Mouse (Mus musculus) embryo, embryonic 9.5 days (tissue): ENCODE results near the gene Rfx7.
"Not testable (repeated sequence)": the region's sequence is repeated elsewhere in the genome, so short reads cannot be mapped to it uniquely, and the experiment has no call there.

Source experiments
- DNase-seq: peaks from one replicate; pipeline ENCODE4 v3.0.0-alpha.2; 2017; ENCODE audit errors: extremely low spot score

Rfx7 gene

DNA sequence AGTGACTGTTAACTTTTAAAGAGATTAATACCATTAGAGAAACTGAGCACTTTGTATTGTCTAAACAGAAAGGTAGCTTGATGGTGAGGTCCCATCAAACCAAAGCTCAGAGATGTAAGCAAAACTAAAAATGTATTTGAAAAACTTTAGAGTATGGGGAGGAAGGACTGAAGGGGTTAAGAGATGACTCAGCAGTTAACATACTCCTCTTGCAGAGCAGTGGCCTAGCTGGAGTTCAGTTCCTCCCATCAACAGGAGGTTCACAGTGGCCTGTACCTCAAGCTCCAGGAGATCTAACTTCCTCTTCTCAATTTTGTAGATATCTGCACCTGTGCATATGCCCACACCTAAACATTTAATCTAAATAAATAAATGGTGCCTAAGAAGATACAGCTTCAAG is 11.6 kb downstream of the Rfx7 start:
- no peak for DNase-seq

GRCm38 (mm10) chr9:72558780-72559179 is 26.7 kb downstream of the Rfx7 start:
- no peak for DNase-seq

DNA sequence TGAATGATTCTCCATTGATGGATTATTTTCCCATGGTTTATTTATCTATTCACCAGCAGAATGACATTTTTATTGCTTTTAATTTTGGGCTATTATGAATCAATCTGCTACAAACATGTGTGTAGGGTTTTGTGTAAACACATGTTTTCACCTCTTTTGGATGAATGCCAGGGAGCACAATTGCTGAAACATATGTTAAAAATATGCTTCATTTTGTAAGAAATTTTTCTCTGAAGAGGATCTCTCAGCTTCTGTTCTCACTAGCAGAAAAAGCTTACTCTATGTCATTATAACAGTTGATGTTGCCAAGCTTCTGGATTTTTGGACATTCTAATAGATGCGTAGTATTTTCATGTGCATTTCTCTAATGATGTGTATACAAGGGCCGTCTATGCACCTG is 28.3 kb downstream of the Rfx7 start:
- DNase-seq = no peak

GRCm38 (mm10) chr9:72563277-72563676 is 31.2 kb downstream of the Rfx7 start:
- no peak for DNase-seq

DNA sequence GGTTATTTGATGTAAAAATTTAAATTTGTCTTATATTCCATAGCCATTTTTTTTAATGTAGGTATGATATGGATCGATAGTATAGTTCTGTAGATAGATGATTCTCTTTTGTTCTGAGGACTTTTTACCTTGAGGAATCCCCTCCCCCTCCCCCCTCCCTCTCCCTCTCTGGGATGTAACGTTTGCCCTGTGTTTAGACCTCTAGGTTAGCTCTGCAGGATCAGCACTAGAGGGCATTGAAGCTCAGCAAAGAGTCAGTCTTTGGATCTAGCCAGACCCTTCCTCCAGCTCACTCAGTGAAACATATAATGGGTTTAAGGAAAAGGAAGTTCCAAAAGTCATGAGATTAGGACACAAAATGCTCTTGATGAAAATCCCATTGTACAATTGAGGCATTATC is 35.1 kb downstream of the Rfx7 start:
- DNase-seq = no peak

DNA sequence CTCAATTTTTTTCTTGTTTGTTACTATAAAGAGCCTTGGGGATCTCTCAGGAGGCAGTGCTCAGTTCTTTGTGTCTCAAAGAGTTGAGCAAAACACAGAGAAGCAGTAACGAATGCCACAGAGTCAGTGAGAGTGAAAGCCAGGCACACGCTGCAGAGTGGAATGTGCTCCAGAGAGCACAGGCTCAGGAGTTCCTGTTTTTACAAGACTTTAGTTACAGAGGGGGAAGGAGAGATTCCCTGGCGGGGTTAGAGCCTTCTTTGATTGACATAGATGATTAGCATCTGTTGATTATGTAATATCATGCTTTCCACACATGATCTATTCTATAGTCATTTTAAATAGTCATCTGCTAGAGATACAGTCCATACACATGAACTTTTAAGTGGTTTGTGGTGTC is 48.2 kb downstream of the Rfx7 start:
- DNase-seq = no peak

DNA sequence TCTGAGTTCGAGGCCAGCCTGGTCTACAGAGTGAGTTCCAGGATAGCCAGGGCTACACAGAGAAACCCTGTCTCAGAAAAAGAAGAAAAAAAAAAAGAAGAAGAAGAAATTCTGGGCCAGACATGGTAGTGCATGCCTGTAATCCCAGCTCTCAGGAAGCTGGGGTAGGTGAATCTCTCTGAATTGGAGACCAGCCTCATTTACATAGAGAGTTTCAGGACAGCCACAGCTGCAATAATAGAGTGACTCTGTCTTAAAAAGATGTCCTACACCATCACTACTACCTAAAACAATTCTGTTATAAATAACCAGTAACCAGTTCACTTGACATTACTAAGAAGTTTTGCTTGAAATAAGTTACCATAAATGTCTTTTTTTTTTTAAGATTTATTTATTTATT is 58.8 kb downstream of the Rfx7 start:
- no peak for DNase-seq

- DNase-seq = no peak
Measured at GRCm38 (mm10) chr9:72592016-72592415, 60.0 kb downstream of the Rfx7 start.

DNA sequence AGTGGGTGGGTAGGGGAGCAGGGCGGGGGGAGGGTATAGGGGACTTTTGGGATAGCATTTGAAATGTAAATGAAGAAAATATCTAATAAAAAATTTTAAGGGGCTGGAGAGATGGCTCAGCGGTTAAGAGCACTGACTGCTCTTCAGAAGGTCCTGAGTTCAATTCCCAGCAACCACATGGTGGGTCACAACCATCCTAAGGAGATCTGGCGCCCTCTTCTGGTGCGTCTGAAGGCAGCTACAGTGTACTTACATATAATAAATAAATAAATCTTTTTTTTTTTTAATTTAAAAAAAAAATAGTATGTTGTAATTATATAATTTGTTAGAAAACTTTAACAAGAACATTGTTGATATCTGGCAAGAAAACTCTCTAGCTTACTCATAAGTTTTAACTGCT is 62.6 kb downstream of the Rfx7 start:
- DNase-seq = not testable (repeated sequence)

- no peak for DNase-seq
Measured at GRCm38 (mm10) chr9:72600142-72600541, 68.1 kb downstream of the Rfx7 start.

- DNase-seq = no peak
Measured at GRCm38 (mm10) chr9:72609771-72610170, 77.7 kb downstream of the Rfx7 start.

- DNase-seq = no peak
Measured at GRCm38 (mm10) chr9:72613884-72614283, 81.8 kb downstream of the Rfx7 start.

- DNase-seq = no peak
Measured at GRCm38 (mm10) chr9:72614786-72615480, 82.9 kb downstream of the Rfx7 start.

DNA sequence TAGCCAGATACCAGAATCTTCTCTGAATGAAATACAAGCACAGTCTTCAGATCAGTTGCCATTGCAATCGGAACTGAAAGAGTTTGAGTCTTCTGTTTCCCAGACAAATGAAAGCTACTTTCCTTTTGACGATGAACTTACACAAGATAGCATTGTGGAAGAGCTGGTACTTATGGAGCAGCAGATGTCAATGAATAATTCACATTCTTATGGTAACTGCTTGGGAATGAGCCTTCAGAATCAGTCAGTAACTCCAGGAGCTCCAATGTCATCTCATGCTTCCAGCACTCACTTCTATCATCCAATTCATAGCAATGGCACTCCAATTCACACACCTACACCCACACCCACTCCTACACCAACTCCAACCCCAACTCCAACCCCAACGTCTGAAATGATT is 86.0 kb downstream of the Rfx7 start:
- no peak for DNase-seq

DNA sequence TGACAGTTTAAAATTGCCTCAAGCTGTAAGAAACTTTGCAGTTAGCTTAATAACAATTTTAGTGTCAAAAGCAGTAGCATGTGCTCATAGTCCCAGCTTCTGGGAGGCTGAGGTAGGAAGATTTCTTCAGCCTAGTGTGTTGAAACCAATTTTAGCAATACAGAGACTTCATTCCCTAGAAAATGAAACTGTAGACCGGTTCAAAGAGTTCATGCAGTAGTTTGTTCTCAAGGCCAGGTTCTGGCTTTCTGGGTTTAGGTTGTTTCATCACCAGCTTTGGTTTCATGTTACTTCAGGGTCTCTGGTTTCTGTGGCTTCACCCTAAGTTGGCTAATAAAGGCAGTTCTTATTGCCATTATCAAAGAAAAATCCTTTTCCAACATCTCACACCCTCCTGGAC is 91.6 kb downstream of the Rfx7 start:
- DNase-seq = no peak

- no peak for DNase-seq
Measured at GRCm38 (mm10) chr9:72627598-72627997, 95.6 kb downstream of the Rfx7 start.

- DNase-seq = no peak
Measured at GRCm38 (mm10) chr9:72628591-72628990, 96.6 kb downstream of the Rfx7 start.

DNA sequence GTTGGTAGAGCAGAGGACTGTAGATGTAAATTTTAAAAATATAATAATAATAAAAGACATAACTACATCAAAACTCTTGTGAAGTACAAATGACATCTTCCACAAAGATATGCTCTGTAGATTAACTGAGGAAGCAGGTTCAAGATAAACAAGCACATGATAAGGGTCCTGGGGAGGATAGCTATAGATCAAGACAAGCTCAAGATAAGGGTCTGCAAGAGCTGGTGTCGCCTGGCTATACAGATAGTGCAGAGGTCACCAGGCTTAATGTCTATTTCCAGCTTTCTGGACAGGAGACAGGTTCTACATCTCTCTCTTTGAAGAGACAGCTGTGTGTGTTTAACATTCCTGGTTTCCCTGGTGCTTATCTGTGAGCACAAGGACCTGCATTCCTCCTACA is 100.2 kb downstream of the Rfx7 start:
- no peak for DNase-seq

- no peak for DNase-seq
Measured at GRCm38 (mm10) chr9:72635134-72635533, 103.1 kb downstream of the Rfx7 start.

DNA sequence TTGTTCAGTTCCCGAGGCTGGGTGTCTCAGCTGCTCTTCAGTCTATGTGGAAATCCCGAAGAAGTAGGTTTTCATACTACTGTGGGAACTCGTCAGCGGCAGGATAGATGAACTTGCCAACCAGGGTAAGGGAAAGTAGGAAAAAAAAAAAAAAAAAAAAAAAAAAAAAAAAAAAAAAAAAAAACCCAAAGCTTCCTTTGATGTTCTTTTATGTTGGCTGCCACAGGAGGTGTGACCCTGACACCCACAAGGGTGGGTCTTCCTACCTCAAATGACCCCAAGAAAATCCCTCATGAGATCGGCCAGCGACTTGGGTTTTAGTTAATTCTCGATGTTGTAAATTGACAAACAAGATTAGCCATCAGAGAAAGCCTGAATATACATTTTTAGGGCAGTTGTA is 104.5 kb downstream of the Rfx7 start:
- no peak for DNase-seq

GRCm38 (mm10) chr9:72637243-72637642 is 105.2 kb downstream of the Rfx7 start:
- no peak for DNase-seq

DNA sequence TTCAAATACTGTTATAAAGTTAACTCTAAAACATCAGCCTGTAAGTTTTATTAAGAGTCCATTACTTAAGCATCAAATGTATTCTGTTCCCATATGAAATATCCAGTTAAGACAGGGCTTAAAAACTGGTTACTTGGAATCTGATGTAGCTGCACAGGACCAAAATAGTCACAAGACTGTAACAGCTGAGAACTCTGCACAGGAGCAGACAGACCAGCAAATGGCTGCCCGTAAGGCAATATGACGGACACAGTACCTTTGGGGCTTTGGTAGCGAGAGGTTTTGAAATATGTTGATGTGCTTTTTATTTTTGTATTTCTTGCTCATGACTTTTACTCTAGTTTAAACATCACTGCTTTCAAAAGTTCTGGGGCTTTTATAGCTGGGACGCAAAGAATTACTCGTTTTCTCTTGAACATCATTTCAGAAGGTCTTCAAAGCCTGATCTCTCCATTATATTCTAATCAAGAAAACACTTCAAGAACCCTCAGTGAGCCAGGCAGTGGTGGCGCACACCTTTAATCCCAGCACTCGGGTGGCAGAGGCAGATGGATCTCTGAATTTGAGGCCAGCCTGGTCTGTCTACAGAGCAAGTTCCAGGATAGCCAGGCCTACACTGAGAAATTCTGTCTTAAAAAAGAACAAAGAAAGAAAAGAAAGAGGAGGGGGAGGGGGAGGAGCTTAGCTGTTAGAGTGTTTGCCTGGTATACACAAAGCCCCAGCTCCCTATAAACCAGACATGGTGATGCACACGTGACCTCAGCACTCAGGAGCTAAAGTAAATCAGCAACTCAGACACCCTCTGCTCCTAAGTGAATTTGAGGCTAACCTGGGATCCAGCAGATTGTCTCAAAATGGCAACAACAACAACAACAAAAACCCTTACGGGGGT is 107.2 kb downstream of the Rfx7 start:
- peak; percentile 78 for DNase-seq
